Mouse (Mus musculus) liver, postnatal 0 days (tissue): Measurements from ENCODE around the gene Hbb-y.

ENCODE experiments used
- CTCF ChIP-seq: sonication (generic); IDR thresholded peaks from 2 replicates; pipeline ENCODE4 v1.5.1; 2016; ENCODE audit warnings: antibody characterized with exemption, low read depth
- EP300 ChIP-seq: IDR thresholded peaks from 2 replicates; pipeline ENCODE4 v1.6.1; 2016; ENCODE audit warnings: antibody characterized with exemption, low read depth, mild to moderate bottlenecking

DNA sequence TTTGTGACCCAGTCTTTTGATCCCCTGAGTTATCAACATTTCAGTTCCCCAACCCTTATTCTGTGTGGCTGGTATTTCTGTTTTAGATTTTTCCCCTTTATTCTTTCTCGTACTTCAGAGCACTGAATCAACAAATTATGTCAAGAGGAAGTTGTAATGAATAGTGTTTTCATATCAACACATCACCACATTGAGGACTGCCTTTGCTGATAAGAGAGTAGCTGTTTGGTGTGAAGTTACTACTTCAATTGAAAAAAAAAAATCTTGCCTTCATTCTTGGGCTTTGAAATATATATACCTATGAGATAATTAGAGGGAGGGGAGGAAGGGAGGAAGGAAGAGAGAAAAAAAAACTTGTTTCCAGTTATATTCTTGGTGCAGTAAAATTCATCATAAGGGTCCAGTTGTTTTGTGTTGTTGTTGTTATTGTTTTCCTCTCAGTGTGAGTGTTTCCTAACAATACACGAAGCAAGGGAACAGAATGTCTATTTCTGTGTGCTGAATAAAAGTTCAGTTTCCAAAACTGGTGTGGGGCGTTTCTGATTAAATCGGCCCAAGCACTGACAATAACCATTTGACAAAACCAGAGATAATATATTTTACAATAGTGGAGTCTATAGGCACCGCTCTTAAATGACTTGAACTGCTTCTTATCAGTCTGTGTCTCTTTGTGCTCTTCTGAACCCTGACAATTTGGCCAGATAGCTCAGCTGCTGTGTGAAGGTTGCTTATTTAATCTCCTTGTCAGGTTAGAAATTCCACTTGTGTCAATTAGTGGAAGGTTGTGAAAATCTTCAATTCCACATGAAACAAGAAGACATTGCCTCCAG lies 43.8 kb downstream of the Hbb-y start:
- TF ChIP-seq CTCF (no peak), EP300 (peak; percentile 97)
